Mouse (Mus musculus) B cell, adult 67 days (primary cell): Measurements from ENCODE around the gene Olfr943. TPM values are rescaled to one million over a fixed set of nuclear protein-coding genes. Genes with fewer than 3 reads are reported as not detected.

Source experiments
- total RNA-seq, 2 experiments: library from RNA; stranded (reverse); gene quantifications; 4 replicates each; pipeline ENCODE4 v1.2.4; 2023

The Olfr943 gene
- not detected for total RNA-seq

DNA sequence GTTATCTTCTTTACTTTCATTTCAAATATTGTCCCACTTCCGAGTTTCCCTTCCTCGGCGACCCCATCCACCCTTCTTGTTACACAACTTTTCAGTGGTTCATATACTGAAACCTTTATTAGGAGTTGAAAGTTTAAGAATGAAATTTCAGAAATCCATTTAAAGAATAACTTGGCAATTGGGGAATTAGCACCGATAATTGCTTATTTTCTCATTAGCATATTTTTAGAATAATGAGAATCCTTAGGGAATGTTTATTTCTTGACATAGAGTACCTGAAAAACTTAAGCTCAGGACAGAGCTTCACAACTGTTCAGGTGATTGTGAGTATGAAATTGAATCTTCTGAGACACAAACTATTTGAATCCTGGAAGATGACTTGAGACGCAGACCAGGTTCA, at the start of gene Olfr943:
Gene Olfr943, plus strand, starts transcription at position 301 of the 400 bp plus-strand sequence.

GRCm38 (mm10) chr9:39127831-39128230, 38.3 kb upstream of the Olfr943 start, which contains the start of gene Olfr27:
Olfr27 (plus strand) TSS chr9:39128131.

GRCm38 (mm10) chr9:39201620-39202019, 35.5 kb downstream of the Olfr943 start, which contains the start of gene Olfr944:
Olfr944 (plus strand) TSS chr9:39201920.

Other genes starting within 250 kb of the Olfr943 start
- gene Olfr930, start 236.5 kb upstream of the Olfr943 start, total RNA-seq, result not detected
- not detected for gene Olfr933, start 194.0 kb upstream of the Olfr943 start, total RNA-seq
- gene Olfr934, start 178.0 kb upstream of the Olfr943 start, total RNA-seq, result not detected
- gene Olfr935, start 166.6 kb upstream of the Olfr943 start, total RNA-seq, result not detected
- not detected for gene Olfr146, start 142.9 kb upstream of the Olfr943 start, total RNA-seq
- gene Olfr937, start 101.4 kb upstream of the Olfr943 start, total RNA-seq, result not detected
- gene Olfr938, start 87.4 kb upstream of the Olfr943 start, total RNA-seq, result not detected
- gene Olfr27, start 38.2 kb upstream of the Olfr943 start, total RNA-seq, result not detected
- not detected for gene Olfr944, start 35.6 kb downstream of the Olfr943 start, total RNA-seq
- not detected for gene Olfr1537, start 83.7 kb downstream of the Olfr943 start, total RNA-seq
- gene Olfr945, start 110.5 kb downstream of the Olfr943 start, total RNA-seq, result not detected
- not detected for gene Olfr948, start 159.7 kb downstream of the Olfr943 start, total RNA-seq
- not detected for gene Olfr951, start 221.1 kb downstream of the Olfr943 start, total RNA-seq